Mouse (Mus musculus): Measurements from ENCODE around the gene Rbm38.
A peak's percentile ranks its signal among the peaks of the same experiment; 100 is the strongest.

Gene Rbm38

DNA sequence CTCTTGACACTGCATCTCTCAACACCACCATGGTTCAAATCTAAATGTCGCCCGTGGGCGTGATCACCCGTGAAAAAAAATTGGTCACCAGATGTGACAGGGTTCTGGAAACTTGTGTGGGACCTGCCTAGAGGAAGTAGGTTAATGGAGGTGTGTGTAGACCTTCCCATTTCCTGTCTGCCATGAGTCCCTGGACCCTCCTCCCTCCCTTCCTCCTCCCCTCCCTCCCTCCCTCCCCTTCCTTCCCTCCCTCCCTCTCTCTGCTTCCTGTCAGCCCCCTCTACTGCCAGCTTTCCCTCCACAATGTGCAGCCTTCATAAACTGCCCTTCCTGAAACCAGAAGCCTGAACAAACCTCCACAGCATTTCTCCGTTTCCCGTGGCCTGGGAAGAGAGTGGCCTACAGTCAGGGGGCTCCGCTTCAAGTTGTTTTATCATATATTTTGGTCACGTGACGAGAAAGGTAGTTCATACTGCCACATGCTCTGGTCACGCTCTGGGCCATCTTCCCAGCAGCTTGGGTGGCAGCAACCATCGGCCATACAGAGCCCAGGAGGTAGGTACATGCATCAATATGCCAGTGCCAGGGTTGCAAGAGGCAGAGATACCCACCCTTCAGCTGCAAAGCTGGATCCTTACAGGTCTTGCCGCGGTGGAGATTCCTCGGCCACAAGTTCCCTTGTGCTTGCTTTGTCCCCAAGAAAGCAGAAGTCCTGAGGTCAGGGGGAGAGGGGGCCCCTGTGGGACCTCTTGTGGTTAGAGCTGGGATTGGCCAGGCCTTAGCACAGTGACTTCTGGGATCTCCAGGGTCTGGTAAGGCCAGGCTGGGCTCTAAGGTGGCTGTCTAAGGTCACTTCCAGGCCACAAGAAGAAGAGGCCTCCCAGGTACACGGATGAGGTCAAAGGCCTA, 41.4 kb downstream of the Rbm38 start:
- DNase-seq: no peak

DNA sequence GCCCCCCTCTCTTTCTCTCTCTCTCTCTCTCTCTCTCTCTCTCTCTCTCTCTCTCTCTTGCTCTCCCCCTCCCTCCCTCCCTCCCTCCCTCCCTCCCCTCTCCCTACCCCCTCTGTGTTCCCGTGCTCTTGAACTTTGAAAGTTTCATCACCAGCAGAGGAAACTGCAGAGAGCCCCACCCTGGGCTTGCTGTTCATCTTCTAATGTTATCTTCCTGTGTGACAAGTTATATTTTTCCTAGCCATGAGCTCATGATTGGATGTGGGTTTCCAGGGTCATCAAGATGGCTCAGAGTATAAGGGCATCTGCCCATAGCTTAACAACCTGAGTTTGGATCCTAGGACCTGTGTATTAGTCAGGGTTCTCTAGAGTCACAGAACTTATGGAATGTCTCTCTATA, 42.9 kb downstream of the Rbm38 start:
- DNase-seq: no peak

DNA sequence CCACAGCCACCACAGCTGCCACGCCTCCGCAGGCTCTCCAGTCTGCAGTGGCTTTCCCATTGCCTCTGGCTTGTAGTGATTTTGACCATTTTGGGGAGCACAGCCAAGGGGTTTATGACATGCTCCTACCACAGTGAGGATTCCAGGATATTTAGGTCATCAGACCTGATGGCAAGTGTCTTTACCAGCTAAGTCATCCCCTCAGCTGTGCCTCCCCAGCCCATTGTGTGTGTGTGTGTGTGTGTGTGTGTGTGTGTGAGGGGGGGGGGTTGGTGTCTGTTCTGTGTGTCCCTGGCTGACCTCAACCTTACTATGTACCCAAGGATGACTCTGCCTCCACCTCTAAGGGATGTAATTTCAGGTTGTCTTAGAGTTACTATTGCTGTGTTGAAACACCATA, 44.6 kb downstream of the Rbm38 start:
- DNase-seq: no peak

DNA sequence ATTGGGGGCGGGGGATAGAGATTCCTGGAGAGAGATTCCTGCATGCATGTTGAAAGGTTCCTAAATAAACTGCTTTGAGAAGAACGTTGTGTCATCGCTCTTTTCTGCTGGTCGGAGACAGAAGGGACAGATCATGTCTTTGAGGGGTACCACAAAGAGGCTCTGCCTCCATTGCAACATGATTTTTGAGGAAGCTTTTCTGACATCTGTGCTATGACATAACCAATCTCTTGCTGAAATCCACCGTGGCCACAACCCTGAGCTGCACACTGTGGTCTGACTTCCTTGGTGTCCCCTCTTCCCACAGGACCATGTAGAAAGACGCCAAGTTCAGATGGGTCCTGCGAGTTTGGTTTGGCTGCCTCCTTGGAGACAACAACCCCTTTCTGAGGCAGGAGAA, 52.6 kb downstream of the Rbm38 start:
- DNase-seq: no peak

DNA sequence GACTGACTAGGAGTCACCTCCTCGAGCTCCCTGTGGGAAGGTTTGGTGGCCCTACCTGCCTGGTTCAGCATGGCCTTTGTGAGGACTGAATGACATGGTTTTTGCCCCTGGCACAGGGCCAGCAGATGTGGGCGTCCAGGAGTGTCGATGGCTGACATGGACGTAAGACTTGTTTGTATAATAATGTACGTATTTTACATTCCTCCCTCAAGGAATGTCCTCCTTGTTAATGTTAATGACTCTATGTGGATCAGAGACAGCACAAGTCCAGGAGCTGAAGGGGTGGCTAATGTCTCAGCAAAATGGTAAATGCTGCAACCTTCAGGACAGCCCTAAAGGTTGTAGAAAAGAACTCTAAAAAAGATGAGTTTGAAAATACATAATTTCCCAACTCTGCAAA, 53.4 kb downstream of the Rbm38 start:
- no peak for DNase-seq

DNA sequence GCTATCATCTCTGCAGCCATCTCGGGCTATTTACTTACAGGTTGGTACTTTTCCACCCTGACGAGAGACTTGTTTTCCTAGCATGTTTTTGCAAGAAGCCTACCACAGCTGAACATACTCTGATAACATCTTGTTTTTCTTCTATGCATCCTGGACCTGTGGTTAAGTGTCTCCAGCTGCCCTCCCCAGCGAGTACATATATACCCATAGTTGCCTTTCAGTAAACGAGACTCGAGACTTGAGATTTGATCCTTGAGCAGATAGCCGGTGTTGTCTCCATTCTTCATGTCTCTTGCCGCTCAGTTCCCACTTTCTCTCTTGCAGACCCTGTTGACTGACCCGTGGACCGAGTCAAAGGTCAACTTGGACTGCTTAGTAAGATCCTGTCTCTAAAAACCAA, 56.6 kb downstream of the Rbm38 start:
- DNase-seq: no peak

DNA sequence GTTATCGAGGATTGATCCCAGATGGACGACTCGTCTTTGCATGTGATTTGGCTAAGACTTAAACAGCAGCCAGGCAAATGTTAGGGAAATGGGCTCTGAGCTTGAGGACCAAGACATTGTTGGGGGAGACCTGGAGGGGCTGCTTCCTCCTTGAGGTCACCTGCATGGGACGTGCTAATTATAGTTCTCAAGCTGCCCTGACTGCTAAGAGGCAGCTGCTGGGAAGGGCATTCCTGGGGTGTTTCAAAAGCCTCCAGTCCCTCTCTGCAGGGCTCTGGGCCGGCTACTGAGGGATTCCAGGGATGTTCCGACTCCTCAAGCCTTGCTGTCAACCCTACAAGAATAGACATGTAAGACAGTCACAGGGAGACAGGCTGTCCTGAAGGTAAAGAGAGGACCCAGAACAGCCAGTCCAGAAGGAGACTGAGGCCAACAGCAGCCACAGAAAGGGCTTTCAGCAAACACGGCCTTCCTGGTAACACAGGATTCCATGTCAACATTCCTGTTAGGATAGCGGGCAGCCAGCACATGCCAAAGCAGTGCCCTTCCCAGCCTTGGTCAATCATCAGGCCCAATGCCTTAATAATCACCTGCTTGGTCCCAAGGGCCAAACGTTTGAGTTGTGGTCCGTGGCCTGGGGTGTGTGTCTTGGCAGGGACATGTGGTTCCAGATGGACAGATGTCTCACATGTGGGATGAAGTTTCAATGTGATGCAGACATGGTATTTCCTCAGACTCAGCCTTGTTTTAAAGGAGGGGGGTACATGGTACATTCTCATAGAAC, 59.7 kb downstream of the Rbm38 start:
- DNase-seq: no peak

DNA sequence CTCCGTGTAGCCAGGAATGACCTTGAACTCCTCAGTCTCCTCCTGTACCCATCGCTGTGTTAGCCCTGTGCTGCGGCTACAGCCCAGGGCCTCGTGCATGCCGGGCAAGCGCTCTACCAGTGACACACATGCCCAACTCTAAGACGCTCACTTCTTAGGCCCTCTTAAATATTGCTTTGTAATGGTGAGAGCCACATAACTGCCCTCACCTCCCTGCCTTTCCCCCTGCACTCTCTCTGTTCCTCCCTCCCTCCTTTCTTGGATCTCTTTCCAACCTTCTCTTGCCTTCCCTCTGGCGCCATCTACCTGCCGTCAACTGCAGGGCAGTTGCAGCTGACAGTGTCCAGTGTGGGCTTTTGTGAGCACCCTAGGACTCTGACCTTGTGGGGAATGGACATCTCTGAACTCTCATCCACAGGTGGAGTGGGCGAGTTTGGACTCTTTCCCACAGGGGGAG, 60.5 kb downstream of the Rbm38 start:
- peak; percentile 63 to 69 for DNase-seq

DNA sequence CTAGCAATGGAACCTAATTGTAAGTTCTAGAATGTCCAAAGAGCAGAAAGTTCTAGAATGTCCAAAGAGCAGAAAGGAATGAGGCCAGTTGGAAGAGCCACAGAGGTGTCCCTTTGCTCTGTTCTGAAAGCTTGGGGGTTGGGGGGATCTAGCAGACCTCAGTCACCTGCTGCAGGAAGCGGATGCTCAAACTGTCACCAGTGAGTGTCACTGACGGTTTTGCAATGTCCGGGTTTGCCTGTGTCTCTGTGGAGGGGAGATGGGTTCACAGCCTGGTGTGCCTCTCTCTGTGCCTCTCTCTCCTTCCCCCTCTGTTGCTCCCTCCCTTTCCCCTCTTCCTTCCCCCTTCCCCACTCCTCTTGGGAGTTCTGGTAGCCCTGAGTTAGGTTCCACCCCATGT, 62.4 kb downstream of the Rbm38 start:
- DNase-seq: no peak

DNA sequence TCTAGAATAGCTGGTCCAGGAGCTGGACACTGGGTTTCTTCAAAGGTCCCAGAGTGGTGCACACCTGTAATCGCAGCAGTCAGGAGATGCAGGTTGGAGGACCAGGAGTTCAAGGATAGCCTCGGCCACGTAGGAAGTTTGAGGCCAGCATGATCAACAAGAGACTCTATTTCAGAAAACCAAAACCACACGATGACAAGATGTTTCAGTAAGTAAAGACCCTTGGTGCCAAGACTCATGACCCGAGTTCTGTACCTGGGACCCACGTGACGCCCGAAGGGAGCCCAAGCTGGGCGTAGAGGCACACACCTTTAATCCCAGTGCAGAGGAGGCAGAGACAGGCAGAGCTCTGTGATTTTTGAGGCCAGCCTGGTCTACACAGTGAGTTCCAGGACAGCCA, 62.8 kb downstream of the Rbm38 start:
- DNase-seq: no peak

DNA sequence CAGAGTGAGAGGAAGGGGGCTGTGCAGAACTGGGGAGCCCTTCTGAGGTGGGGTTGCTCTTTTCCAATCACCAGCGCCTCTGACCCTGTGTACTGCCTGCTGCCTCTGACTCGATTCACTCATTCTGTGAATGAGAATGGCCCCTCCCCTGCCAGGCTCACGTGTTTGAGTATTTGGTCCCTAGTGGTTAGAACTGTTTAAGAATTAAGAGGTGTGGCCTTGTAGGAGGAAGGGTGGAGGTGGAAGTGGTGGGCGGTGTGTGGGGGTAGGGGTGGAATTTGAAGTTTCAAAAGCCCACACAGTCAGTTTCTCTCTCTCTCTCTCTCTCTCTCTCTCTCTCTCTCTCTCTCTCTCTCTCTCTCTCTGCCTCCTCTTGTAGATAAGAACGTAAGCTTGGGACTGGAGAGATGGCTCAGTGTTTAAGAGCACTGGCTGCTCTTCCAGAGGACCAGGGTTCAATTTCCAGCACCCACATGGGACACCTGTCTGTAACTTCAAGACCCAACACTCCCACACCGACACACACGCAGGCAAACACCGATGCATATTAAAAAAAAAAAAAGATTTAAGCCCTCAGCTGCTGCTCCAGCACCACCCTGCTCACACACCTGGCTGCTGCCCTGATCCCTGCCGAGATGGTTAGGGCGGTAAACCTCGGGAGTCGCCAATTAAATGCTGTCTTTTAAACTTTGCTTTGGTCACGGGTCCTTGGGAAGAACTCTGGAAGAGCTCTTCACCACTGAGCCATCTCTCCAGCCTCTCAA, 63.6 kb downstream of the Rbm38 start:
- no peak for DNase-seq

Data from cerebellum, postnatal 36 days (tissue).